Mouse (Mus musculus) cerebellum, postnatal 10 days (tissue): ENCODE measurements around the gene Slc6a3.
A peak's percentile ranks its signal among the peaks of the same experiment; 100 is the strongest.

Source experiments
- DNase-seq, 2 experiments: peaks; one replicate each; pipeline ENCODE4 v3.0.0; 2021; ENCODE audit warnings: mixed read lengths in 2 of 2

Slc6a3 gene

GRCm38 (mm10) chr13:73536403-73536821 lies at the start of gene Slc6a3:
Slc6a3 (plus strand) TSS chr13:73536747.
- DNase-seq, result peak; percentile 36 to 59

DNA sequence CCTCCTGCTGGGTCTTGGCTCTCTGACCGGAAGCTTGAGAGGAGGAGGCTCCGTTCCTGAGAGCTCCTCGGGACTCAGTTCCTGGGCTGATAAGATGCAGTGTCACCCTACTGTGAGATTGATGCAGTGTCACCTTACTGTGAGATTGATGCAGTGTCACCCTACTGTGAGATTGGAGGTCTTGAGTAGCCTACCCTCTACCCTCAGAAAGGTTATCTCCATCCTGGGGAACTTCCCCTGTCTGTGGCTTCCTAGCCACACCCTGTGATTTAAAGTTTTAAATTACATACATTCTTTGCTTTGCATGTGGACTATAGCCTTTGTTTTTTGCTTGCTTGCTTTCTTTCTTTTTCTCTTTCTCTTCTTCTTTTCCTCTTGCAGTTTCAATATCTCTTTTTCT lies 48.4 kb upstream of the Slc6a3 start:
- DNase-seq, result peak in 1 of 2 experiments; percentile 55

GRCm38 (mm10) chr13:73488707-73489106 lies 47.8 kb upstream of the Slc6a3 start:
- no peak for DNase-seq

- no peak for DNase-seq
Measured at GRCm38 (mm10) chr13:73489986-73490385, 46.6 kb upstream of the Slc6a3 start.

DNA sequence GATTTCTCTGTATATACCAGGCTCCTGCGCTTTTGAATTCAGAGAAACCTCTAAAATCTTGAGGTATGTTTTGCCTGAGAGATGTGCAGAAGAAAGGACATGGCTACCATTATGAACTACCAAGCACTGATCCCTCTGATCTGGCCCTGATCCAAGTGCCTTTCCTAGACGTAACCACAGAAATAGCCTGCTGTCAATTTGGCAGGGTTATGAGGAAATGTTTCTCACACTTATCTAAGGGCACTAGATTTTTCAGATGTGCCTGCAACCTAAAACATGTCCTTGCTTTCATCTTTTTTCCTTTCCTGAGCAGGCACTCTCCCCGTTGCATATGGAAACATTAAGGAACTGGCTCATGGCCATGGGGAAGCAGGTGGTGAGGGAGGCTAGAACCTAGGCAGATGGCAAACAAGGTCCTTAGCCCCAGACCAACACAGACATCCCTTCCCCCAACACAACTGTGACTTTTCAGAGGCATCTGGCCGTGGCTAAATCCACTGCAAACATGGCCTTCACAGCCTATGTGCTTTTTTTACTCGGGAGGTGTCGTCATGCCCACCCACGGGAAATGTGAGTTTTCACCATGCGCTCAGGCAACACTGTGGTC lies 45.9 kb upstream of the Slc6a3 start:
- peak; percentile 92 to 93 for DNase-seq

DNA sequence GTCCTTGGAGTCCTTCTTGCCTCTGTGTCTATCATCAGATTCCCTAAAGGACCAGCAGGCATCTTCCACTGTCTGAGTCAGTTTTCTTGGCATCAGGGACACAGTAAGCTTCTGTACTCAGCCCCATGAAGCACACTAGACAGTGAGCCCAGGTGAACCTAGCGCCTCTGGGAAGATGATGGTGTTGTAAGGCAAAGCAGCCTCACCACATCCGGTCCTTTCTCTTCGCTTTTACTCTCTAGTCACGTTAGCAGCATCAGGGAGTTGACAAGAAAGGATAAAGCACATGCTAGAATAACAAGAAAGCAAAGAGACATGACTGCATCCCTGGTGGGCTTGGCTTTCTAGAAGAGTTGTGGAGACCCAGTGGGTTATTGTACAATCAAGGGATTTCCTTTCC lies 43.4 kb upstream of the Slc6a3 start:
- DNase-seq, result no peak

DNA sequence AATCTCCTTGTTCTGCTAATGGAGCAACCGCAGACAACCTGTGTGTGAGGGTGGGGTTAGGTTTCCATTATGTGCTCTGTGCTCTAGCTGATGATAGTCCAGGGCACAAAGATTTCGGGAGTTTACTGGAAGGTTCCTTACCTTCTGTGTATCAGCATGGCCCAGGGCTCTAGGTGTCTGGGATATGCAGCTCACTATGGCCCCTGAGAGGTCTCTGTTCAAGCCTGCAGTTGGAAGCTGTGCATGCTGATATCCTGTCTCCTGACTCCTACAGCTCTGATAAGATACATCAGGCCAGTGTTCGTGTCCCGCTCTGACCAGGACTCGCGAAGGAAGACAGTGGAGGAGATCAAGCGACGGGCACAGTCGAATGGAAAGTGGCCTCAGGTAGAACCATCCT lies 42.0 kb upstream of the Slc6a3 start:
- no peak for DNase-seq

DNA sequence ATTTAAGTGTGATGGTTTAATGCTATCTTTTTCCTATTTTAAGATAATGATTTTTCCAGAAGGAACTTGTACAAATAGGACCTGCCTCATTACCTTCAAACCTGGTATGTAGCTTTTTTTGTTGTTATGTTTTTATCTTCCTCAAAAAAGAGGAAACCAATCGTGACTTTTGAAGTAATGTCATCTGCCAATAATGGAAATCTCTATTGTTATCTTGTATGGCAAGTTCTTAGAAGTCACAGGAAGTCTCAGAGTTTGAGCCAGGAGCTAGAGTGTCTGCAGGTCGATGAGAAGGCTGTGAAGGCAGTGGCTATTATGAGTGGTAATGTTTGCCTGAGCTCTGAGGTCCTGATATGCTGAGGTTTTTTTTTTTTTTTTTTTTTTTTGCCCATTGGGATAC lies 40.4 kb upstream of the Slc6a3 start:
- DNase-seq, result no peak

DNA sequence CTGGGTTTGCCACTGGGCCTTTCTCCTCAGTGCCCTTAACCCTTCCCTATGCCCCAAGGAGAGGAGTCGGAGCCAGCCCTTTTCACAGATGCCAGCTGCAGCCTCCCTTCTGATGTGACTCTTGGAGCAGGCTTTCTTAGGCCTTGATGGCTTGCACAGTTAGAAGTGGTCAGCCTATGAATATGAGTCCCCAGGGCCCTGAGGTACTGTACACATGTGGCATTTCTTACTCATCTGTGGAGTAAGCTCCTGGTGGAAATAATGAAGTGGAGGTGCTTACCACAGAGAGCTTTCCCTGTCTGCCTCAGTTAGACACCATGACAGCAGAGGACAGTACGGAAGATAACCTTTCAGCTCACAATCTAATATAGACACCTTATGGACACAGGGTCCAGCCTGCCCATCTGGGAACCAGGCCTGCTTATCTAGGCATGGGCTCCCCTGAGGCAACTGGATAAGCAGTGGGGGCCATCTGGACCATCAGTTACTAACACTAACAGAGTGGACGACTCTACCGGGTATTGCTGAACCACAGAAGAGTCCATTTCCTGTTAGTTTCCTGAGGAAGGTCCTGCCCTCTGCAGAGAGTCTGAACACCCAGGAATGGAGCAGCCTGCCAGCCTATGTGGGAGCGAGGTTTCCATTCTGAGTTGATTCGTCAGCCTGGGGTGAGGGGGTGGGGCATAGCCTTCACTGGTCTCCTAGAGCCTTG lies 36.5 kb upstream of the Slc6a3 start:
- DNase-seq, result no peak

DNA sequence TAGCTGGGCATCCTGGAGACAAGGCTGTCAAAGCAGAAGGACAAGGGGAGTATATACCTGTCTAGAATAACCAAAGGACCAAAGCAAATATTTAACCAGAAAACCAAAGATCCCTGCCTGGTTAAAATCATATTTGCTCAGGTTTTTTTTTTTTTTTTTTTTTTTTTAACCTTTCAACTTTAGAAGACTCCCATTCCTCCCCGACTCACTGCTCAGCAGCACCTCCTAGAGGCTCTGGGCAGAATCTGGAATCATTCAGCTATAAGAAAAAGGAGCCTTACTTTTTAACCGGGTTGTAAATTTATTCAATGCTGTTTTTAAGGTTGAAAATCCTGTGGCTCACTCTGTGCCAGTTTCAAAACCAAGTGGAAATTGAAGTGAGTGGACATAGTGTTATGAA lies 33.8 kb upstream of the Slc6a3 start:
- DNase-seq, result peak; percentile 52 to 58

DNA sequence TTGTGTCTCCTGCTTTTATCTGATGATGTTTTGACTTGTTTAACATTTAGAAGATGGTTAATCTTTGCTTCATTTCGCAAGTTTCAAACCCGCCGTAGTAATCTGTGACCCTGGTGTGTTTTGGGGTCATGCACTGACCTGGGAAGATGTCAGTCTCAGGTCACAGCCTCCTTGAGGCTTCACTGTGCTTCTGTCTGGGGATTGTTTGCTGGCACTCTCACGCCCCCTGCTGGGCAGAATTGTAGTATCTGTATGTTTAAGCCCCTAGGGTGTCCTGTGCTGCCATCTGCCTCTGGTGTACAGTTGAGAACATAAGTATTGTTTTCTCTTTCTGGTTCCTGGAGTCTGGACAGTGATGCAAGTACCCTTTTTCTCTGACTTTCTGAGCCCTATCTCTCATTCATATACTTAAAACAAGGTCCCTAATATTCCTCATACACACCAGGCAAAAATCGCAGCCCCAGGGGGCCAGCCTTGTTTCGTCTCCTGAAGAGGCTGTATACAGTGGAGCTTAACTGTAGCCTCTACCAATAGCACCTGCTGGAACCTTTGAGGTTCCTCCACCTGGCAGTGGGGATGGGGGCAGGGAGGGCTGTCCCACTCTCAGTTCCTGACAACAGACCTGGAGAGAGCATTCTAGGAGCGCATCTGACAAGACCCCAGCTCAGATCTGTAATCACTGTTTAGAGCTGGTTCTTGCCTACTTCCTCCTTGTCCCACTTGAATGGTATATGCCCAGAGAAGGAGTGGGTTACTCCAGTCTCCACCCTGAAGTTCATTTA lies 30.7 kb upstream of the Slc6a3 start:
- peak; percentile 90 to 92 for DNase-seq

DNA sequence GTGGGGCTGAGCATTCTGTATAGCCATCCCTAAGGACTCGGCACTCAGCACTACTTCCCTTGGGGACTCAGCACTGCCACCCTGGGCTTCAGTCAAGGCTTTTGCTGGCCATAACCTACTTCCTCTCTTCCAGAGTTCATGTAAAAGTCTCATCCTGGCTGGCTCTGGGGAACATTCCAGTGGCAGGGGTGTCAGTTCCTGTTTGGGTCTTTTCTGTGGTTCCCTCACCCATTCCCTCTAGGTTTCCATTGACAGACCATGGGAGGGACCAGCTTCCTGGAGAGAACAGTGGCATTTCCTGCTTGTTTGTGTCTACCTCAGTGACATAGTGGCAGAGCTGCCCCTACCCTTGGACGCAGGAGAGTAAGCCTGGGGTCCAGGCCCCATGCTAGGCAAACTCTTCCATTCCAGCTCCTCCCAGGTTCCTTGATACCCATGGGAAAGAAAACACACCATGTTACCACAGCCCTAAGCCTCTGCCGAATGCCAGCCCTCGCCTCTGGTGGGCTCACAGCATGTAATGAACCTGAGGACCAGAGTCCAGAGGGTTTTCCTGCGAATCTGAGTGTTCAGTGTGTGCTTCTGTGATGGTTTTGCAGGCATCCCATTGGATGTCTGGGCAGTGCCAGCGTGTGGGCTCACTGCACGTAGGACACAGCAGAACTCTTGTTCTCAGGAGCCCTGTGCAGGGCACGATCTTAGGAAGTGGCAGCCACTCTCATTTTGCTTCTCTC lies 27.6 kb upstream of the Slc6a3 start:
- no peak for DNase-seq

- peak; percentile 31 to 59 for DNase-seq
Measured at GRCm38 (mm10) chr13:73509869-73510268, 26.7 kb upstream of the Slc6a3 start.

GRCm38 (mm10) chr13:73512776-73513673 lies 23.5 kb upstream of the Slc6a3 start:
- peak; percentile 89 to 91 for DNase-seq

DNA sequence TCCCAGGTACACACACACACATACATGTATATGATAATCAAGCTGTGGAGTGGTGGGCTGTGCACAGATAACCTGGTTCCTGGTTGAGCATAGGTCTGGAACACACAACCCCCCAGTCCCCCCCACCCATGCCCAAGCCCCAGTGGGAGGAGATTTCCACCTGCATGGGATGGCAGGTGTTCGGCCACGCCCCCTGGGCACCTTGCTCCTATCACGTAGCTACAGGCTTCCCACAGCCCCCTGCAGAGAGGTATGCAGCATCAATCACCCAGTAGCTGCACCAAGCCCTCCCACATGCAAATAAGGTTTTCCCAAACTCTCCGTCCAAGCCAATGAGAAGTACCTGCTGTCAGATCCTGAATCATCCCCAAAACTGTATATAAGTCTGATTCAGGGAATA lies 19.7 kb upstream of the Slc6a3 start:
- DNase-seq, result no peak

DNA sequence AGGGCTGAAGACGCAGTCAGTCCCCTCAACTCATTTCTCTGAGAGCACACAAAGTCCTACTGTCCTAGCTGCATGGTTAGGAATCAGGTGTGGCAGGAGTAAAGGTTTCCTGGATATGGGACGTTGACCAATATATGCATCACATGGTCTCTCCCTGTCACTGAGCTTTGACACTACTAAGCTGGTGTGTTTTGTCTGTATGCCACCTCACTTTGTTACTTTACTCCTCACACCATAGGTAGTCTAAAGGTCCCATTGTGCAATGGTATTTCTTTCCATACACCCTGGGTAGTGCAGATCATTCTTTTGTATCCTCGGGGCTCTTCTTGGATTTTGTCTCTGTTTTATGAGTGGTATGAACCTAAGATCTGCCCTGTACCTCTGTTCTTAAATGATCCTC lies 2.8 kb upstream of the Slc6a3 start:
- no peak for DNase-seq

DNA sequence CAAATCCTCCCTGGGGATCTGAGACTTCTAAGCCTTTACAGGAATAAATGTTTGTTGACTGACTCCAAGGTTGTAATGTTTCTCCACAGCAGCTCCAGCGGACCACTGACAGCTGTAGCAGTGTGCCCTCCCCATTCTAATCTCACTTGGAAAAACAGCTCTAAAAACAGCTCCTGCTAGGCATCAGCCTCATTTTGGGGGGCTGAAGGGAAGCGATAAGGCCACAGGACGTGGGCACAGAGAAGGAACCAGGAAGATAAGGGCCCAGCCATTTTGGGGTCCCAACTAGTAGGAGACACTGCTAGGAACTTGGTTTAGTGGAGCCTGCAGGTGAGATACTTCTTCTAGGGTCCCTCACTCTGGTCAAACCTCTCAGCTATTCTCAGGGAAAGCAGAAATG lies 1.3 kb upstream of the Slc6a3 start:
- no peak for DNase-seq

- no peak for DNase-seq
Measured at GRCm38 (mm10) chr13:73536824-73537223, 277 bp downstream of the Slc6a3 start.

DNA sequence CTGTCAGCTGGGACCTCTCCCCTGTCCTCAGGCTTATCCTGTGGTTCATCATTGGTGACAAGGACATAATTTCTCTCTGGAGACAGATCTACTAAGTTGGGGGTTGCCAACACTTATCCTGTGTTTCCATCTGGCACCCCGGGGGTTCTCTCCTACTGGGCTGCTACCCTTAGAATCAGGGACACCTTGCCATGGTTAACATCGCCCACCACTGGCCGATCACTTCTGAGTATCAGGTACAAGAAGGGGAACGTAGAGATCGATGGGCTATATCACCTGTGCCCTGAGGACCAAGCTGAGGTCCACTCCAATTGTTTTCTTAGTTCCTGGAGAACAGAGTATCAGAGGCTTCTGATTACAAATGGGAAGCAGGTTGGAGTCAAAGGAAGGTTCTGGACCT lies 27.7 kb downstream of the Slc6a3 start:
- DNase-seq, result no peak

DNA sequence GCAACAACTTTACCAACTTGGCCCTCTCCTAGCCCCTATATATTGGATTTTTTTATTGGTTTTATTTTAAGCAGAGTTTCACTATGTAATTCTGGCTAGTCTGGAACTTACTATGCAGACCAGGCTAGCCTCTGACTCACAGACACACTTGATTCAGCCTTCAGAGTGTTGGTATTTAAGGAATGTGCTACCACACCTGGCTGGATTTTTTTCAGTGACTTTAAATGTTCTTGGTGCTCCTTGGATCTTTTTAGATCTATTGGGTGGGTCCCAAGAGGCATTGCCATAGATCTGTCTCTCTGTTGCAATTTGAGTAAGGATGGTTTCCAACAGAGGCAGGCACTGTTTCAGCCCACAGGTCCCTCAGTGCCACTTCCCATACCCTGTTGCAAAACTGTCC lies 38.5 kb downstream of the Slc6a3 start:
- no peak for DNase-seq

GRCm38 (mm10) chr13:73577277-73577676 lies 40.7 kb downstream of the Slc6a3 start:
- DNase-seq, result no peak

- no peak for DNase-seq
Measured at GRCm38 (mm10) chr13:73591488-73591887, 54.9 kb downstream of the Slc6a3 start.
